Mouse (Mus musculus) midbrain, embryonic 11.5 days (tissue): Measurements from ENCODE around the gene Tor3a. TPM values are rescaled to one million over a fixed set of nuclear protein-coding genes. Genes with fewer than 3 reads are reported as not detected.

Experiments
- ATAC-seq: fragments of 200-750 bp; cut with Nextera tagmentation; 2 replicates; pipeline ENCODE4 v1.8.0; 2017; ENCODE audit warnings: moderate TSS enrichment, moderate library complexity; ENCODE audit not compliant: low FRiP score
- DNase-seq: peaks from one replicate; pipeline ENCODE4 v3.0.0; 2015; ENCODE audit warnings: low spot score; ENCODE audit errors: missing footprints
- H3K27ac ChIP-seq: fragments of 300-500 bp; sonication (generic); 2 replicates; pipeline ENCODE4 v1.5.1; 2014; ENCODE audit warnings: low read depth, low read length
- H3K27me3 ChIP-seq: fragments of 300-500 bp; sonication (generic); 2 replicates; pipeline ENCODE4 v1.6.1; 2014; ENCODE audit warnings: mild to moderate bottlenecking, low read length, moderate library complexity, mixed read lengths; ENCODE audit not compliant: control insufficient read depth, insufficient read depth
- H3K36me3 ChIP-seq: fragments of 300-500 bp; sonication (generic); 2 replicates; pipeline ENCODE4 v1.6.1; 2014; ENCODE audit warnings: mild to moderate bottlenecking, low read length, moderate library complexity, mixed read lengths; ENCODE audit not compliant: control insufficient read depth, insufficient read depth
- H3K4me1 ChIP-seq: fragments of 300-500 bp; sonication (generic); 2 replicates; pipeline ENCODE4 v1.6.1; 2014; ENCODE audit warnings: low read length; ENCODE audit not compliant: control insufficient read depth, insufficient read depth
- H3K4me2 ChIP-seq: fragments of 300-500 bp; sonication (generic); 2 replicates; pipeline ENCODE4 v1.6.1; 2014; ENCODE audit warnings: mild to moderate bottlenecking, moderate library complexity
- H3K4me3 ChIP-seq: fragments of 300-500 bp; sonication (generic); 2 replicates; pipeline ENCODE4 v1.5.1; 2014; ENCODE audit warnings: low read depth, low read length
- H3K9ac ChIP-seq: fragments of 300-500 bp; sonication (generic); 2 replicates; pipeline ENCODE4 v1.6.1; 2014; ENCODE audit warnings: low read length
- H3K9me3 ChIP-seq: fragments of 300-500 bp; sonication (generic); 2 replicates; pipeline ENCODE4 v1.6.1; 2016; ENCODE audit warnings: low read length; ENCODE audit not compliant: control insufficient read depth
- WGBS: fragments of 180-500 bp; shearing (Covaris S2); extraction: QIAGEN DNeasy Blood & Tissue Kit; methylation state at CpG from one replicate; pipeline ENCODE4 v1.1.7; 2014; 5-methylcytosine and 5-hydroxymethylcytosine counted together
- polyA plus RNA-seq: library from polyadenylated mRNA; unstranded; fragments of >200 nt; fragmentation: Nextera tagmentation; extraction: Ambion mirVana; gene quantifications from 2 replicates; pipeline ENCODE4 v1.2.1, GENCODE M21; 2014

Gene Tor3a
- polyA plus RNA-seq, 1 experiment from 2014 or later: 4.2 TPM

GRCm38 (mm10) chr1:156659906-156660659 is 14.1 kb downstream of the Tor3a start:
- H3K4me3 ChIP-seq: no peak overlapping the region
- H3K4me1 ChIP-seq: no peaks in the 10 kb centered on the region
- H3K27ac ChIP-seq: no peak overlapping the region
- H3K9me3 ChIP-seq: no peaks in the 10 kb centered on the region
- no peak overlapping the region for H3K9ac ChIP-seq
- H3K27me3 ChIP-seq: no peaks in the 10 kb centered on the region
- no peak overlapping the region for H3K4me2 ChIP-seq
- WGBS: 88% methylated on average over 13 of the region's 13 CpGs
- DNase-seq: no peak
- ATAC-seq: no peak
- no peaks in the 10 kb centered on the region for H3K36me3 ChIP-seq

- no peak overlapping the region for H3K27ac ChIP-seq
- no peak overlapping the region for H3K4me2 ChIP-seq
- H3K4me1 ChIP-seq: no peaks in the 10 kb centered on the region
- DNase-seq: no peak
- H3K27me3 ChIP-seq: no peaks in the 10 kb centered on the region
- H3K9ac ChIP-seq: no peak overlapping the region
- no peaks in the 10 kb centered on the region for H3K36me3 ChIP-seq
- no peaks in the 10 kb centered on the region for H3K9me3 ChIP-seq
- no peak overlapping the region for H3K4me3 ChIP-seq
- no peak for ATAC-seq
- WGBS: 88% methylated on average over 5 of the region's 5 CpGs
These were observed 15.5 kb downstream of the Tor3a start for GRCm38 (mm10) chr1:156658676-156659075.

DNA sequence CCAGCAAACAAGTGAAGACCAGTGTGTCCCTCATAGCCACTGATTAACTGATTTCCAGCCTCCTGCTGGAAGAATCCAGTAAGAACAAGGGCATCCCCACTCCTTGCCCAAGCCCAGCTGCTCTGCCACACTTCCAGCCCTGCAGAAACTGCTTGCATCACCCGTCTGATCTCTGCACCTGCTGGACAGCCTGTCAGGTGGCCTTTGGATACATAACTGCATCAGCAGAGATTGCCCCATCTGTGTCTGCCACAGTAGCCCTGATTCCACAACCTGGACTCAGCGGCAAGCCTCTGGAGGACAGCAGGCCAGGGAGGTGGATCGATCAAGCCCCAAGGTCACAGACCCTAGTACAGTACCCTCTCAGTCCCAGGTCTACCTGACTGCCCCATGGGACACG is 16.6 kb downstream of the Tor3a start:
- Histone ChIP-seq H3K9me3 (no peaks in the 10 kb centered on the region), H3K9ac (no peak overlapping the region), H3K4me1 (no peaks in the 10 kb centered on the region), H3K27ac (no peak overlapping the region), H3K27me3 (no peaks in the 10 kb centered on the region), H3K4me2 (no peak overlapping the region), H3K36me3 (no peaks in the 10 kb centered on the region), H3K4me3 (no peak overlapping the region)
- DNase-seq (no peak), ATAC-seq (no peak)
- WGBS: 84% methylated on average over 4 of the region's 4 CpGs

DNA sequence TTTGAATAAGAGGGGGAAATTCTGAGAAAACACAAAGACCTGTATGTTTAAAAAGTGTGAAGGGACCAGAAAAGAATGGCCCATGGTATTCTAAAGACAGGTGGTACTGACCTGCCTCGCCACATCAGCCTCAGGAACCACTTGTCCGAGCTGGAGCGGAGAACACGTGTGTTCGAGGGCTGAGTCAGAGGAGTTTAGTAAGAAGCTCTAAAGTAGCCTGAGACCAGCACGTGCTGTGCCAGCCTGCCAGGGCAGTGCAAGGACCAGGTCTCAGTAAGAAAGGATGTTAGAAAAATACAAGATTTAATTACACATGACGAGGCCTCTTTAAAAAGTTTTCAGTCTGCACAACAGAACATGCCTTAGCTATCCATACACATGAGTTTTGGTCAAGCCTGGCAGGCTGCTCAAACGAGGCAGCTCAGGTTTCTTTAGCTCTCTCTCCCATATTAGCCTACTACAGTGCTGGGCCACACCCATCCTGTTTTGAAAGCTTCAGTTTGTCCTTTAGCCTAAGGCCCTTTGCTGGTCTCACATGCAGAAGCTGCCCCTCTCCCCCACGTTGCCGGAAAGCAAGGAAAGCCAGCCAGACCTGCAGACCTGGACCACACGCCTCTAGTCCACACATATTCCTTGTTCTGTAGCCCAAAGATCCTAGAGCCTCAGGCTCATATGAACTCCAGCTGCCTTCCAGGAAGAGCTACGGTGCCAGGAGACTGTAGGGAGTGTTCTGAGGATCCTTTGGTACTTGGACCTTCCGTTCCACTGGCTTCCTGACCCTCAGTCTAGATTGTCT is 19.2 kb downstream of the Tor3a start:
- H3K36me3 ChIP-seq: no peaks in the 10 kb centered on the region
- no peak overlapping the region for H3K4me3 ChIP-seq
- ATAC-seq (no peak), DNase-seq (no peak)
- H3K4me1 ChIP-seq: no peaks in the 10 kb centered on the region
- H3K9me3 ChIP-seq: no peaks in the 10 kb centered on the region
- no peak overlapping the region for H3K4me2 ChIP-seq
- no peaks in the 10 kb centered on the region for H3K27me3 ChIP-seq
- WGBS: 83% methylated on average over 13 of the region's 13 CpGs
- H3K9ac ChIP-seq: no peak overlapping the region
- H3K27ac ChIP-seq: no peak overlapping the region

DNA sequence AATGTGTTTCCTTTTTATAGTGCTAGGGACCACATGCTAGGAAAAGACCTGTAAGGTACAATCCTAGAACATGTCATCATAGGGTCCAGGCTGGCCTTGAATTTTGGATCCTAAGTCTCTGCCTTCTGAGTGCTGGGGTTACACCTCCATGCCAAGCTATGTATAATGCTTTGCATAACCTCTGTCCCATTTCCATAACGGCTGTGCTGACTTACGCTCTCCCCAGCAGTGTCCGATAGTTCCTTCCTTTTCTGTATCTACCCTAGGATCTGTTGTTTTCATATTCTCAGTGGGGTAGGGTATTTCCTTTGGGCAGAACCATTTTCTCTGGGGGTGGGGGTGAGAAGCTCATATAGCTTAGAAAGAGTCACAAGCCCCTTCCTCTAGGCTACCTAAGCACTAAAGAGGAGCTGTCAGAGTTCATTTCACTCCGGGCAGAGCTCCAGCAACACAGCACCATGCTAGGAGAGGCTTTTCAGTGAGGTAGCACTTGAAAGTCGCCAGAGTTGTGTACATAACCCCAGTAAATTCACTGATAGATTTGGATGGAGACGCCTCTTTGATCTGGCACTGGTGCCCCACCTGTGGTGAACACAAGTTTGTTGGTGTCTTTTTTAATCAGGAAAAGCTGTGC is 21.9 kb downstream of the Tor3a start:
- H3K9me3 ChIP-seq: no peaks in the 10 kb centered on the region
- ATAC-seq (no peak), DNase-seq (no peak)
- H3K9ac ChIP-seq: no peak overlapping the region
- no peak overlapping the region for H3K4me3 ChIP-seq
- WGBS: 71% methylated on average over 6 of the region's 6 CpGs
- no peak overlapping the region for H3K4me2 ChIP-seq
- no peaks in the 10 kb centered on the region for H3K4me1 ChIP-seq
- H3K27ac ChIP-seq: no peak overlapping the region
- no peaks in the 10 kb centered on the region for H3K36me3 ChIP-seq
- no peaks in the 10 kb centered on the region for H3K27me3 ChIP-seq

GRCm38 (mm10) chr1:156650631-156651030 is 23.5 kb downstream of the Tor3a start:
- WGBS: 88% methylated on average over 9 of the region's 9 CpGs
- Histone ChIP-seq H3K27me3 (no peaks in the 10 kb centered on the region), H3K4me3 (no peak overlapping the region), H3K9me3 (no peaks in the 10 kb centered on the region), H3K9ac (no peak overlapping the region), H3K36me3 (no peaks in the 10 kb centered on the region), H3K27ac (no peak overlapping the region), H3K4me2 (no peak overlapping the region), H3K4me1 (no peaks in the 10 kb centered on the region)
- ATAC-seq: no peak
- DNase-seq: no peak

- 44% methylated on average over 2 of the region's 2 CpGs for WGBS
- H3K9ac ChIP-seq: no peak overlapping the region
- ATAC-seq: no peak
These were observed 25.5 kb downstream of the Tor3a start for GRCm38 (mm10) chr1:156648705-156649104.

DNA sequence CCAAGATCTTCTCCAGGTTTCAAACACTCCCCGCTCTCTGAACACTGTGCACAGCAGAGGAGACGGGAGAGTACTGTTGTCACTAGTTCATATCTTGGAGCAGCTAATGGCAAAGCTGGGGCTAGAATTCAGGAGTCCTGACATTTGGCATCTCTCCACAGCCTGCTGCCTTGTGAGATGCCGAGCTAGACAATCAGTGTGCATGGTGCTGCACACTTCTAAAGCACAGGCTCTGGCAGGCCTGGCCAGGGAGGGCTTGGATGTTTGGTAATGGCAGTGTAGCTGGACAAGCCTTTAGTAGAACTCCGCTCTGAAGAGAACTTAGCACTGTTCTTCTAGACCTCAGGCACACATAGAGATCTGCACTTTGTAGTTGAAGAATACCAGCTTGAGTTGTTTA is 28.2 kb downstream of the Tor3a start:
- Histone ChIP-seq H3K36me3 (peaks cover 5% of the 10 kb centered on the region; the same call in 1 of the 2 replicates), H3K9me3 (no peaks in the 10 kb centered on the region), H3K27ac (no peak overlapping the region), H3K4me3 (no peak overlapping the region), H3K9ac (no peak overlapping the region), H3K4me2 (no peak overlapping the region), H3K27me3 (no peaks in the 10 kb centered on the region), H3K4me1 (peaks cover 8% of the 10 kb centered on the region; the same call in 1 of the 2 replicates)
- ATAC-seq (no peak), DNase-seq (no peak)
- 89% methylated on average over 4 of the region's 4 CpGs for WGBS

More at GRCm38 (mm10) chr1:156648705-156649104, 25.5 kb downstream of the Tor3a start:
- H3K27ac ChIP-seq: no peak overlapping the region
- H3K4me2 ChIP-seq: no peak overlapping the region
- H3K9me3 ChIP-seq: no peaks in the 10 kb centered on the region
- H3K36me3 ChIP-seq: no peaks in the 10 kb centered on the region
- peaks cover 8% of the 10 kb centered on the region; the same call in 1 of the 2 replicates for H3K4me1 ChIP-seq
- H3K4me3 ChIP-seq: no peak overlapping the region
- H3K27me3 ChIP-seq: no peaks in the 10 kb centered on the region
- no peak for DNase-seq
